Mouse (Mus musculus): ENCODE measurements around the gene Dock2.
"Not testable (repeated sequence)": the region's sequence is repeated elsewhere in the genome, so short reads cannot be mapped to it uniquely, and the experiment has no call there.

The Dock2 gene

GRCm38 (mm10) chr11:34290708-34291107 lies 493.0 kb downstream of the Dock2 start:
- no peak for DNase-seq (ENCODE audit: low read depth, low spot score)

GRCm38 (mm10) chr11:34290265-34290664 lies 493.4 kb downstream of the Dock2 start:
- DNase-seq (ENCODE audit: low read depth, low spot score): no peak

GRCm38 (mm10) chr11:34284124-34284808 lies 499.4 kb downstream of the Dock2 start:
- DNase-seq (ENCODE audit: low read depth, low spot score): no peak

- no peak for DNase-seq (ENCODE audit: low read depth, low spot score)
Measured at GRCm38 (mm10) chr11:34277047-34277445, 506.6 kb downstream of the Dock2 start.

- no peak for DNase-seq (ENCODE audit: low read depth, low spot score)
Measured at GRCm38 (mm10) chr11:34276363-34277046, 507.2 kb downstream of the Dock2 start.

GRCm38 (mm10) chr11:34275941-34276340 lies 507.8 kb downstream of the Dock2 start:
- no peak for DNase-seq (ENCODE audit: low read depth, low spot score)

- no peak for DNase-seq (ENCODE audit: low read depth, low spot score)
Measured at GRCm38 (mm10) chr11:34272016-34272415, 511.7 kb downstream of the Dock2 start.

GRCm38 (mm10) chr11:34264099-34264498 lies 519.6 kb downstream of the Dock2 start:
- no peak for DNase-seq (ENCODE audit: low read depth, low spot score)

GRCm38 (mm10) chr11:34258849-34259469 lies 524.7 kb downstream of the Dock2 start:
- DNase-seq (ENCODE audit: low read depth, low spot score): no peak

- DNase-seq (ENCODE audit: low read depth, low spot score): no peak
Measured at GRCm38 (mm10) chr11:34257548-34258189, 526.0 kb downstream of the Dock2 start.

GRCm38 (mm10) chr11:34242979-34243378 lies 540.7 kb downstream of the Dock2 start:
- no peak for DNase-seq (ENCODE audit: low read depth, low spot score)

- no peak for DNase-seq (ENCODE audit: low read depth, low spot score)
Measured at GRCm38 (mm10) chr11:34240252-34240651, 543.4 kb downstream of the Dock2 start.

- no peak for DNase-seq (ENCODE audit: low read depth, low spot score)
Measured at GRCm38 (mm10) chr11:34239691-34240090, 544.0 kb downstream of the Dock2 start.

GRCm38 (mm10) chr11:34236885-34237284 lies 546.8 kb downstream of the Dock2 start:
- no peak for DNase-seq (ENCODE audit: low read depth, low spot score)

- peak; percentile 48 for DNase-seq (ENCODE audit: low read depth, low spot score)
Measured at GRCm38 (mm10) chr11:34236091-34236759, 547.5 kb downstream of the Dock2 start.

- DNase-seq (ENCODE audit: low read depth, low spot score): peak; percentile 64
Measured at GRCm38 (mm10) chr11:34228758-34229364, 554.8 kb downstream of the Dock2 start.

- DNase-seq (ENCODE audit: low read depth, low spot score): no peak
Measured at GRCm38 (mm10) chr11:34227180-34227579, 556.5 kb downstream of the Dock2 start.

- not testable (repeated sequence) for DNase-seq (ENCODE audit: low read depth, low spot score)
Measured at GRCm38 (mm10) chr11:34220596-34220995, 563.1 kb downstream of the Dock2 start.

GRCm38 (mm10) chr11:34212853-34213252 lies 570.8 kb downstream of the Dock2 start:
- DNase-seq (ENCODE audit: low read depth, low spot score): no peak

- DNase-seq (ENCODE audit: low read depth, low spot score): no peak
Measured at GRCm38 (mm10) chr11:34207989-34208388, 575.7 kb downstream of the Dock2 start, which contains the start of gene Foxi1. Gene Foxi1 (minus strand): TSS chr11:34208089.

- no peak for DNase-seq (ENCODE audit: low read depth, low spot score)
Measured at GRCm38 (mm10) chr11:34202769-34203168, 580.9 kb downstream of the Dock2 start.
